Mouse (Mus musculus) right cerebral cortex, postnatal 4 days (tissue): Measurements from ENCODE around the gene Pdk4.

Source experiments
- DNase-seq: peaks from one replicate; pipeline ENCODE4 v3.0.0-alpha.2; 2022

The Pdk4 gene

GRCm38 (mm10) chr6:5444331-5444898, 51.7 kb downstream of the Pdk4 start:
- DNase-seq, result no peak

DNA sequence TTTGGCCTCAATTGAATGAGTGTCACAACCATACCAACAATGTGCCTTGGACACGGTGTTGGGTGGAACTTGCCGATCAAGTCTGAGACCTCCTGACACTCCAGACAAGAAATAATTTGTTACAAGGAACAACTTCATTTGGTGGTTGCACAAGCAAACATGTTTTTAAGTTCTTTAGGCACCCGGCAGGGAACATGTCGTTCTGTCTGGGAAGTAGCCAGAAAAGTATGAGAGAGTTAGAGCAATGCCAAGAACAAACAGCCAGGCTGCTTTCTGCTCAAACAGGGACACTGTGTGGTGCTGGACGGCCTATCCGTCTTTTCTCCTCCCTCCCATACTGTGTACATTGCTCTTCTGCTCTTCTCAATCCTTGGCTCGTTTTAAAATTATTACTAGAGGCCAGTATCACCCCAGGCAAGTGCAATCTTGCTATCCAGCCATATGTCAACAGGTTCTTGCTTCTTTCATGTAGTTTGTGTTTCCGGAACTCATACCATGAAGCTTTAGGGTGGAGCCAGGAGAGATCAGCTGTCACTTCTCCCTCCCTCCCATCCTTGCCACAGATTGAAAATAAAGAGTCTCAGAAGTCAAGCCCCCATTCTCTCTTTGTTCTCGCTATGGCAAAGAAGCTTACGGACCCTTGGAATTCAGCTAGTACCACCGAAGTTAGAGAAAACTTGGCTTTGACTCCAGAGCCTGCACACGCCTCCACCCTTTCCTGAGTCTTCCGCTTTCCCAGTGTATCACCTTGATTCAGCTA, 52.8 kb downstream of the Pdk4 start:
- DNase-seq, result no peak

DNA sequence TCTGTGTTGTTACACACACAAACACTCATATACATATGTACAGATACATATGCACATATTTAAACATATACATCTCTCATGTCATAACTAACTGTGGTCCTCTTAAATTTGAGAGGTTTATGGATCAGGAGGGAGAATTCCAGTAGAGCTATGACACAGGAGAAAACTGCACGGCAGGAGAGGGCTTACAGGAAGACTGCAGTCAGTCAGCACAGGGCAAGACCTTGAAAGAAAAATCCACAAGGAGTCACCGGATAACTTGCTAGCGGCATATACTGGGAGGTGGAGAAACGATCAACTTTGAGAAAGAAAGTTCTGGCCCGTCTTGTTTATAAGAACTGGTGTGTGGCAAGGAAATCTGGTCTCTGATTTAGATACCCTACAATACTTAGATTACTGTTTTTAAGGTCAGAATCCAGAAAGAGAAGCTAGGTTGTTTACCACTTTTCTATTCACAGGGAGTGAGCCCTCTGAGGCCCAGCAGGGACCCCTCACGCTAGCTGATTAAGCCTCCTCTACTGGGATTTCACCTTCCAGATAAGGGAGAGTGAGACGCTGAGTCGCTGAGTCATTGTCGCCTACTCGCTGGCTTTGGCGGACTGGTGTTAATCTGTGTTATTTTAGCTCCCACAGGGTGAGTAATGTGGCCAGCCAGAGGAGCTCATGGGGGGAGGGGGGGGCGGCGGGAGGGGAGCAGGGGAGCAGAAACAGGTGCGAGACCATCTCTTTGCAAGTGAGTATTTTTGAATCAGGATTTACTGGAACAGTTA, 53.6 kb downstream of the Pdk4 start:
- no peak for DNase-seq

DNA sequence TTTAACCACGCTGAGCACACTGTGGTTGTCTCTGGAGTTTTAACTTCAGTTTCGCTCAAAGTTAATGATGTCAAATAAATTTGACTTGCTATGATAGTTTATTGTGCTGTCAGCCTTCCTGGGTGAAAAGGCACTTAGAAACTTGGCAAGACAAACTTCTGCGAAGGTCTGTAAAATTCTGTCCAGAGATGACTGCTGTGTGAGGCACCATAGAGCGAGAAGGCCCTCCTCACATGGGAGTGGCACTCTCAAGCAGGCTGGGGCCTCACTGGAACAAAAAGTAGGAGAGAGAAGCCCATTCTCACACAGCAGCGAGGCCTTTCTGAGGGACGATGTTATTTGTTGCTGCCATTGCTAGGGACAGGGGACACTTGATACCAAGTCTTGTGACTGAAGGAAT, 54.9 kb downstream of the Pdk4 start:
- no peak for DNase-seq

DNA sequence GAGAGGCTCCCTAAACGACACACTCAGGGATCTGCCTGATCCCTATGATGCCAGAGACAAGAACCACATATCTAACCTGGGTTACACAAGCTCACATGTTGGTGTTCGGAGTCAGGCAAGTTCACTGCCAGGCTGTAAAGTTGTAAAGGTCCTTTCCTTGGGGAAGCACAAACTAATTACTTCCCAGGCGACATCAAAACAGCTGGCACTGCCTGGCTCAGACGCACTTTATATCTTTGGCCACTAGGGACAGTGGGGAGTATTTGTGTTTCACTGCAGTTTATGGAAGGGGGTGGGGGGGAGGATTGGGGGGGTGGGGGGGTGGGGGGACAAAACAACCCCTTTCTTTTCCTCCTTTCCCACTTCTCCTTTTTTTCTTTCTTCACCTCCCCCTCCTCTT, 58.4 kb downstream of the Pdk4 start:
- DNase-seq, result no peak

DNA sequence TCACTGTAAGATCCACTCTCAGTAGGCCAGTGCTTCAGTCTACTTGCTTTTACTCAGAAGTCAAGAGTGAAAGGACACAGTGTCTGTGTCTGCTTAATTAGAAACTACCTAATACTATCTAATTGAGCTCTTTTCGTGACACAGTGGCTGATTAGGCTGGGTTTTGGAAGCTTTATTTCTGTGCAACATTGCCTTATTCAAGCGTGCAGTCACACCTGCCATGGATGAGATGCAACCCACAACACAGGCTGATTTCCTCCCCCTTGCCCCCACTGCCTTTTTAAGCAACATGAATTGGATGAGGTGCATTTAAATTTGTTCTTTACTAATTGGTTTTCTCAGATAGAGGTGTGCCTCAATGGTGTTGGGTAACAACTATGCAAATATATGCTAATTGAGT, 62.2 kb downstream of the Pdk4 start:
- DNase-seq, result no peak
